8 mouse cellular contexts compared by ENCODE assay signal in genomic region chr19:46571878-46572244, GRCm38 (mm10). TPM values are rescaled to one million over a fixed set of nuclear protein-coding genes. Genes with fewer than 3 reads are reported as not detected.
DNase-seq lines count a peak whose midpoint lies in the region; ATAC-seq and TF ChIP-seq lines count a peak whose summit lies in the region.

No protein-coding gene starts in this region.

- no peaks in the 10 kb centered on the region for H3K9me3 ChIP-seq in liver, embryonic 11.5 days (ENCODE audit: control insufficient read depth, low read length)
- H3K9me3 ChIP-seq in embryonic facial prominence, embryonic 13.5 days: no peaks in the 10 kb centered on the region
- no peaks in the 10 kb centered on the region for H3K9me3 ChIP-seq in limb, embryonic 10.5 days (replicated peaks)

- TF ChIP-seq POLR2A in lung, adult 2 months (IDR thresholded peaks at IDR 0.05; ENCODE audit: borderline replicate concordance, extremely low read depth, low read depth, low read length): no peak

- 42% methylated on average over 10 of the region's 10 CpGs for WGBS in liver, embryonic 11.5 days
- 11% methylated on average over 10 of the region's 10 CpGs for WGBS in embryonic facial prominence, embryonic 13.5 days
- WGBS in limb, embryonic 10.5 days: 35% methylated on average over 10 of the region's 10 CpGs
- 30% methylated on average over 10 of the region's 10 CpGs for WGBS in lung, adult 2 months

- DNase-seq in liver, embryonic 11.5 days (ENCODE audit: low spot score): no peak
- no peak for DNase-seq in liver
- no peak for DNase-seq in limb, embryonic 10.5 days (ENCODE audit: low spot score)
- DNase-seq in retina, embryonic 14.5 days (ENCODE audit: low spot score): peak; percentile 47
- DNase-seq in adrenal gland, adult 2 months: no peak
- DNase-seq in lung, adult 2 months: no peak
- DNase-seq in thymus, postnatal 36 days: no peak

- ATAC-seq in liver, embryonic 11.5 days (replicated peaks; ENCODE audit: low FRiP score): no peak
- no peak for ATAC-seq in embryonic facial prominence, embryonic 13.5 days (ENCODE audit: insufficient number of reproducible peaks, insufficient read depth, low FRiP score, low TSS enrichment, low read depth)

- H3K4me2 ChIP-seq in liver, embryonic 11.5 days: peak overlapping the region; percentile 96
- peak overlapping the region; percentile 79 for H3K4me2 ChIP-seq in embryonic facial prominence, embryonic 13.5 days

- H3K4me3 ChIP-seq in liver, embryonic 11.5 days (ENCODE audit: low read depth, low read length): peak overlapping the region; percentile 82
- H3K4me3 ChIP-seq in embryonic facial prominence, embryonic 13.5 days: peak overlapping the region; percentile 83
- peak overlapping the region; percentile 82 for H3K4me3 ChIP-seq in limb, embryonic 10.5 days
- H3K4me3 ChIP-seq in lung, adult 2 months (replicated peaks; ENCODE audit: extremely low read depth, low read depth, low read length): no peak overlapping the region

- peaks cover 21% of the 10 kb centered on the region for H3K4me1 ChIP-seq in liver, embryonic 11.5 days (replicated peaks; ENCODE audit: control insufficient read depth, insufficient read depth, low read length)
- peaks cover 23% of the 10 kb centered on the region for H3K4me1 ChIP-seq in embryonic facial prominence, embryonic 13.5 days
- peaks cover 36% of the 10 kb centered on the region; the same call in 1 of the 2 replicates for H3K4me1 ChIP-seq in limb, embryonic 10.5 days
- peaks cover 2% of the 10 kb centered on the region; the same call in 1 of the 2 replicates for H3K4me1 ChIP-seq in lung, adult 2 months (ENCODE audit: control insufficient read depth, insufficient read depth, low read length)

- H3K27ac ChIP-seq in liver, embryonic 11.5 days (ENCODE audit: low read depth, low read length): no peak overlapping the region
- peak overlapping the region; percentile 83 for H3K27ac ChIP-seq in embryonic facial prominence, embryonic 13.5 days
- H3K27ac ChIP-seq in limb, embryonic 10.5 days: peak overlapping the region; percentile 89

- TF ChIP-seq CTCF in lung, adult 2 months (IDR thresholded peaks at IDR 0.05; ENCODE audit: insufficient read depth, low read length): no peak

- no peaks in the 10 kb centered on the region for H3K36me3 ChIP-seq in liver, embryonic 11.5 days (ENCODE audit: control insufficient read depth, insufficient read depth, low read length)
- H3K36me3 ChIP-seq in embryonic facial prominence, embryonic 13.5 days: peaks cover 6% of the 10 kb centered on the region; the same call in 1 of the 2 replicates
- peaks cover 11% of the 10 kb centered on the region for H3K36me3 ChIP-seq in limb, embryonic 10.5 days

- no peak overlapping the region for H3K9ac ChIP-seq in liver, embryonic 11.5 days (ENCODE audit: low read depth, low read length)
- peak overlapping the region; percentile 81 for H3K9ac ChIP-seq in embryonic facial prominence, embryonic 13.5 days

- H3K27me3 ChIP-seq in liver, embryonic 11.5 days (replicated peaks; ENCODE audit: control insufficient read depth, insufficient read depth, low read length): no peaks in the 10 kb centered on the region
- no peaks in the 10 kb centered on the region for H3K27me3 ChIP-seq in embryonic facial prominence, embryonic 13.5 days
- H3K27me3 ChIP-seq in limb, embryonic 10.5 days (ENCODE audit: low read depth, poor library complexity, severe bottlenecking): no peaks in the 10 kb centered on the region

RNA-seq across cellular contexts. Expression of gene Arl3, which starts 1.1 kb away (rescaled TPM):
- polyA plus RNA-seq in liver, embryonic 11.5 days (2014; fragmentation: Nextera tagmentation; extraction: Ambion mirVana): 42.6 and 50.5 TPM in 2 replicates
- polyA plus RNA-seq in embryonic facial prominence, embryonic 13.5 days (2015; fragmentation: Nextera tagmentation; extraction: Ambion mirVana): 192 and 193 TPM in 2 replicates
- polyA plus RNA-seq in limb, embryonic 10.5 days (2016; fragmentation: Nextera tagmentation; extraction: Ambion mirVana): 164 and 173 TPM in 2 replicates
- 10 to 100 TPM; 51.6 to 75.1 TPM for total RNA-seq in adrenal gland, adult 2 months (2021)
- 11.7 and 12.2 TPM in 2 replicates for polyA plus RNA-seq in adrenal gland, adult 2 months (2012; rRNA removed)
- polyA plus RNA-seq in lung, adult 2 months (2012; rRNA removed): 21.5 and 27.1 TPM in 2 replicates

RNA-seq across cellular contexts. Expression of gene Sfxn2, which starts 1.3 kb away (rescaled TPM):
- polyA plus RNA-seq in liver, embryonic 11.5 days (2014; fragmentation: Nextera tagmentation; extraction: Ambion mirVana): 24.7 and 26.2 TPM in 2 replicates
- 24.9 and 25.2 TPM in 2 replicates for polyA plus RNA-seq in embryonic facial prominence, embryonic 13.5 days (2015; fragmentation: Nextera tagmentation; extraction: Ambion mirVana)
- 19.0 and 21.7 TPM in 2 replicates for polyA plus RNA-seq in limb, embryonic 10.5 days (2016; fragmentation: Nextera tagmentation; extraction: Ambion mirVana)
- 10 to 100 TPM in 1 of 2 experiments, 1 to 10 TPM in 1; 7.7 to 12.7 TPM for total RNA-seq in adrenal gland, adult 2 months (2021)
- polyA plus RNA-seq in adrenal gland, adult 2 months (2012; rRNA removed): 3.7 and 4.6 TPM in 2 replicates
- polyA plus RNA-seq in lung, adult 2 months (2012; rRNA removed): 3.8 and 6.5 TPM in 2 replicates

RNA-seq across cellular contexts. Expression of gene Wbp1l, which starts 27.0 kb away (rescaled TPM):
- 36.6 and 40.7 TPM in 2 replicates for polyA plus RNA-seq in liver, embryonic 11.5 days (2014; fragmentation: Nextera tagmentation; extraction: Ambion mirVana)
- 41.9 and 42.5 TPM in 2 replicates for polyA plus RNA-seq in embryonic facial prominence, embryonic 13.5 days (2015; fragmentation: Nextera tagmentation; extraction: Ambion mirVana)
- polyA plus RNA-seq in limb, embryonic 10.5 days (2016; fragmentation: Nextera tagmentation; extraction: Ambion mirVana): 49.8 and 52.3 TPM in 2 replicates
- 100 to 1,000 TPM; 136 to 156 TPM for total RNA-seq in adrenal gland, adult 2 months (2021)
- 128 and 159 TPM in 2 replicates for polyA plus RNA-seq in adrenal gland, adult 2 months (2012; rRNA removed)
- polyA plus RNA-seq in lung, adult 2 months (2012; rRNA removed): 47.3 and 54.3 TPM in 2 replicates
